Mouse (Mus musculus) left cerebral cortex, postnatal 4 days (tissue): Measurements from ENCODE around the gene Tcf20. TPM values are rescaled to one million over a fixed set of nuclear protein-coding genes. Genes with fewer than 3 reads are reported as not detected.
A peak's percentile ranks its signal among the peaks of the same experiment; 100 is the strongest.

Experiments used
- DNase-seq: peaks from one replicate; pipeline ENCODE4 v3.0.0-alpha.2; 2022
- intact Hi-C: fragments of 180-260 bp; cut with DNase I; formaldehyde crosslinking; loops from one replicate; pipeline ENCODE4 v1.15.1; 2025
- total RNA-seq, 2 experiments: library from RNA; stranded (reverse); gene quantifications; 2 replicates each; pipeline ENCODE4 v1.2.3; 2021

Gene Tcf20
- total RNA-seq, 2 experiments from 2014 or later = 142 to 145 TPM

GRCm38 (mm10) chr15:82996431-82996830, 8.8 kb upstream of the Tcf20 start:
- intact Hi-C loops = no loop called here
- DNase-seq = no peak

- intact Hi-C loops = no loop called here
- DNase-seq = no peak
Observed at GRCm38 (mm10) chr15:82995239-82995638, 7.6 kb upstream of the Tcf20 start.

- intact Hi-C loops = no loop called here
- DNase-seq = no peak
Observed at GRCm38 (mm10) chr15:82992911-82993310, 5.2 kb upstream of the Tcf20 start.

- peak; percentile 81 for DNase-seq
- intact Hi-C loops = no loop called here
Observed at GRCm38 (mm10) chr15:82992079-82992783, 4.6 kb upstream of the Tcf20 start.

- intact Hi-C loops = loop anchor here (5.0 kb wide), 1 partner anchor 48 kb away; no protein-coding TSS in a partner anchor
- no peak for DNase-seq
Observed at GRCm38 (mm10) chr15:82989190-82989704, 1.6 kb upstream of the Tcf20 start.

GRCm38 (mm10) chr15:82987014-82987731, 499 bp downstream of the Tcf20 start:
- no peak for DNase-seq
- intact Hi-C loops = loop anchor here (5.0 kb wide), 1 partner anchor 50 kb away; no protein-coding TSS in a partner anchor

GRCm38 (mm10) chr15:82984574-82984973, 3.1 kb downstream of the Tcf20 start:
- intact Hi-C loops = no loop called here
- DNase-seq = no peak

- intact Hi-C loops = no loop called here
- DNase-seq = no peak
Observed at GRCm38 (mm10) chr15:82984097-82984496, 3.6 kb downstream of the Tcf20 start.

GRCm38 (mm10) chr15:82983416-82984026, 4.2 kb downstream of the Tcf20 start:
- DNase-seq = peak; percentile 74

GRCm38 (mm10) chr15:82982724-82983415, 4.8 kb downstream of the Tcf20 start:
- DNase-seq = peak; percentile 34
- intact Hi-C loops = no loop called here

More at GRCm38 (mm10) chr15:82983416-82984026, 4.2 kb downstream of the Tcf20 start:
- intact Hi-C loops = no loop called here

GRCm38 (mm10) chr15:82981676-82982520, 5.8 kb downstream of the Tcf20 start:
- intact Hi-C loops = no loop called here
- no peak for DNase-seq

- DNase-seq = no peak
- intact Hi-C loops = no loop called here
Observed at GRCm38 (mm10) chr15:82979531-82979930, 8.1 kb downstream of the Tcf20 start.

GRCm38 (mm10) chr15:82974471-82974870, 13.2 kb downstream of the Tcf20 start:
- no peak for DNase-seq
- intact Hi-C loops = no loop called here

- DNase-seq = no peak
- intact Hi-C loops = no loop called here
Observed at GRCm38 (mm10) chr15:82969206-82969721, 18.4 kb downstream of the Tcf20 start.

- intact Hi-C loops = no loop called here
- DNase-seq = peak; percentile 93
Observed at GRCm38 (mm10) chr15:82968449-82968848, 19.2 kb downstream of the Tcf20 start.

GRCm38 (mm10) chr15:82967947-82968346, 19.7 kb downstream of the Tcf20 start:
- DNase-seq = no peak
- intact Hi-C loops = no loop called here

GRCm38 (mm10) chr15:82964266-82964825, 23.3 kb downstream of the Tcf20 start:
- intact Hi-C loops = no loop called here
- DNase-seq = peak; percentile 77

GRCm38 (mm10) chr15:82963556-82964156, 24.0 kb downstream of the Tcf20 start:
- intact Hi-C loops = no loop called here
- no peak for DNase-seq

GRCm38 (mm10) chr15:82963090-82963489, 24.6 kb downstream of the Tcf20 start:
- intact Hi-C loops = no loop called here
- no peak for DNase-seq
